Mouse (Mus musculus): ENCODE results near the gene Chac2. TPM values are rescaled to one million over a fixed set of nuclear protein-coding genes. Genes with fewer than 3 reads are reported as not detected.

Chac2 gene
- total RNA-seq, 1 experiment from 2014 or later: 19.2 TPM

Other genes starting within 250 kb of the Chac2 start
- 49.1 and 50.7 TPM in 2 replicates for gene Psme4, start 214.6 kb downstream of the Chac2 start, total RNA-seq (2017)
- not detected in 2 replicates for gene Gpr75, start 101.0 kb downstream of the Chac2 start, total RNA-seq (2017)
- 18.7 and 28.8 TPM in 2 replicates for gene Asb3, start 100.9 kb downstream of the Chac2 start, total RNA-seq (2017)
- 17.3 and 32.5 TPM in 2 replicates for gene Erlec1, start 32.0 kb downstream of the Chac2 start, total RNA-seq (2017)
- gene Gm17332, start 196.1 kb upstream of the Chac2 start, total RNA-seq (2017): not detected in 2 replicates

All from hematopoietic stem cell, adult 5-6 weeks (primary cell).